ENCODE assay signal across 8 mouse cellular contexts in genomic region chr3:95349491-95349890, GRCm38 (mm10). TPM values are rescaled to one million over a fixed set of nuclear protein-coding genes. Genes with fewer than 3 reads are reported as not detected.
DNase-seq lines count a peak whose midpoint lies in the region; ATAC-seq and TF ChIP-seq lines count a peak whose summit lies in the region.
"Had no signal": no experiment of that assay in that cellular context is flagged by ENCODE, and none has a peak within 500 bp of the region (broad histone marks: within the 10 kb centered on the region; RNA-seq: fewer than 3 reads in every experiment).

No protein-coding gene starts in this region.

- no peak overlapping the region for H3K4me2 ChIP-seq in kidney, embryonic 15.5 days
- H3K4me2 ChIP-seq in stomach, postnatal 0 days (replicated peaks; ENCODE audit: low read depth): no peak overlapping the region
- H3K4me2 ChIP-seq: hindbrain, embryonic 15.5 days had no signal

- H3K27me3 ChIP-seq in kidney, embryonic 15.5 days: no peaks in the 10 kb centered on the region
- H3K27me3 ChIP-seq in stomach, postnatal 0 days (ENCODE audit: control insufficient read depth, insufficient read depth, low read length): no peaks in the 10 kb centered on the region
- H3K27me3 ChIP-seq: hindbrain, embryonic 15.5 days had no signal

- DNase-seq in kidney, adult 9 months: peak; percentile 73
- DNase-seq in CD8-positive naive resting alpha-beta T cell, adult 2 months (ENCODE audit: low read depth in 2 of 2, low spot score in 2 of 2): peak; percentile 7 to 23
- peak; percentile 20 for DNase-seq in Muller cell, postnatal 12 days (ENCODE audit: inconsistent ontology term)
- DNase-seq in heart, postnatal 10 days: peak; percentile 25 to 26
- no peak for DNase-seq in stomach, postnatal 0 days (ENCODE audit: low spot score)
- DNase-seq in urinary bladder, adult 2 months (ENCODE audit: low spot score): no peak

- intact Hi-C loops in heart, postnatal 10 days (cut with DNase I): loop anchor here (1.0 to 10.0 kb wide), 3 partner anchors 43 to 485 kb away; no protein-coding TSS in a partner anchor

- H3K4me3 ChIP-seq in kidney, embryonic 15.5 days (replicated peaks): no peak overlapping the region
- H3K4me3 ChIP-seq in stomach, postnatal 0 days (ENCODE audit: low read depth, low read length): no peak overlapping the region
- H3K4me3 ChIP-seq: hindbrain, embryonic 15.5 days had no signal

- peaks cover 4% of the 10 kb centered on the region; the same call in 1 of the 2 replicates for H3K9me3 ChIP-seq in kidney, embryonic 15.5 days (replicated peaks)
- no peaks in the 10 kb centered on the region for H3K9me3 ChIP-seq in stomach, postnatal 0 days (ENCODE audit: control insufficient read depth, low read length)
- H3K9me3 ChIP-seq: hindbrain, embryonic 15.5 days had no signal

- peaks cover 91% of the 10 kb centered on the region for H3K36me3 ChIP-seq in kidney, embryonic 15.5 days
- H3K36me3 ChIP-seq in stomach, postnatal 0 days (ENCODE audit: control insufficient read depth, insufficient read depth, low read length): peaks cover 17% of the 10 kb centered on the region

- TF ChIP-seq EP300 in stomach, postnatal 0 days (optimal IDR thresholded peaks at IDR 0.05): no peak

- H3K9ac ChIP-seq in kidney, embryonic 15.5 days: no peak overlapping the region
- no peak overlapping the region for H3K9ac ChIP-seq in stomach, postnatal 0 days (ENCODE audit: low read length)
- H3K9ac ChIP-seq: hindbrain, embryonic 15.5 days had no signal

- H3K27ac ChIP-seq in kidney, embryonic 15.5 days: no peak overlapping the region
- H3K27ac ChIP-seq in stomach, postnatal 0 days (replicated peaks): no peak overlapping the region
- H3K27ac ChIP-seq: hindbrain, embryonic 15.5 days had no signal

- TF ChIP-seq CTCF in stomach, postnatal 0 days (IDR thresholded peaks at IDR 0.05; ENCODE audit: low read depth): peak; percentile 82

- no peak for ATAC-seq in kidney, embryonic 15.5 days (replicated peaks; ENCODE audit: low FRiP score)
- no peak for ATAC-seq in stomach, postnatal 0 days (ENCODE audit: low FRiP score, low TSS enrichment)

- H3K4me1 ChIP-seq in kidney, embryonic 15.5 days: no peaks in the 10 kb centered on the region
- no peaks in the 10 kb centered on the region for H3K4me1 ChIP-seq in stomach, postnatal 0 days (replicated peaks; ENCODE audit: control insufficient read depth, insufficient read depth)
- H3K4me1 ChIP-seq: hindbrain, embryonic 15.5 days had no signal

RNA-seq across cellular contexts. Expression of gene Setdb1, which starts 7.5 kb away (rescaled TPM):
- polyA plus RNA-seq in kidney, embryonic 15.5 days (2015; fragmentation: Nextera tagmentation; extraction: Ambion mirVana): 42.6 and 45.2 TPM in 2 replicates
- 10 to 100 TPM; 16.2 to 18.2 TPM for total RNA-seq in heart, postnatal 10 days (2021)
- 8.6 and 9.2 TPM in 2 replicates for polyA plus RNA-seq in stomach, postnatal 0 days (2015; fragmentation: Nextera tagmentation; extraction: Ambion mirVana)
- polyA plus RNA-seq in urinary bladder, adult 2 months (2012; rRNA removed): 22.9 and 24.7 TPM in 2 replicates

RNA-seq across cellular contexts. Expression of gene Cers2, which starts 34.9 kb away (rescaled TPM):
- 169 and 181 TPM in 2 replicates for polyA plus RNA-seq in kidney, embryonic 15.5 days (2015; fragmentation: Nextera tagmentation; extraction: Ambion mirVana)
- total RNA-seq in heart, postnatal 10 days (2021): 10 to 100 TPM; 58.4 to 65.6 TPM
- polyA plus RNA-seq in stomach, postnatal 0 days (2015; fragmentation: Nextera tagmentation; extraction: Ambion mirVana): 75.0 and 80.3 TPM in 2 replicates
- 119 and 126 TPM in 2 replicates for polyA plus RNA-seq in urinary bladder, adult 2 months (2012; rRNA removed)

RNA-seq across cellular contexts. Expression of gene Anxa9, which starts 42.5 kb away (rescaled TPM):
- polyA plus RNA-seq in kidney, embryonic 15.5 days (2015; fragmentation: Nextera tagmentation; extraction: Ambion mirVana): 6.2 and 6.5 TPM in 2 replicates
- under 1 TPM; 0.37 to 0.38 TPM for total RNA-seq in heart, postnatal 10 days (2021)
- 57.2 and 63.1 TPM in 2 replicates for polyA plus RNA-seq in stomach, postnatal 0 days (2015; fragmentation: Nextera tagmentation; extraction: Ambion mirVana)
- polyA plus RNA-seq in urinary bladder, adult 2 months (2012; rRNA removed): 6.5 and 7.6 TPM in 2 replicates

RNA-seq across cellular contexts. Expression of gene 4930558C23Rik, which starts 53.1 kb away (rescaled TPM):
- polyA plus RNA-seq in kidney, embryonic 15.5 days (2015; fragmentation: Nextera tagmentation; extraction: Ambion mirVana): 0.23 TPM in 1 of 2 replicates, not detected in the other
- total RNA-seq in heart, postnatal 10 days (2021): not detected
- polyA plus RNA-seq in stomach, postnatal 0 days (2015; fragmentation: Nextera tagmentation; extraction: Ambion mirVana): 0.13 and 0.15 TPM in 2 replicates
- polyA plus RNA-seq in urinary bladder, adult 2 months (2012; rRNA removed): not detected in 2 replicates
- polyA plus RNA-seq: hindbrain, embryonic 15.5 days had no signal

Comparison
In these comparisons a context has a peak if more than half of its experiments do, and no peak if none do; other contexts are left out.
1. DNase-seq: peak in kidney, adult 9 months (single experiment), CD8-positive naive resting alpha-beta T cell, adult 2 months (2 of 2), Muller cell, postnatal 12 days (single experiment) and heart, postnatal 10 days (2 of 2); none in stomach, postnatal 0 days (single experiment) and urinary bladder, adult 2 months (single experiment).